Mouse (Mus musculus) brain, embryonic 14.5 days (tissue): ENCODE results near the gene Btbd8. TPM values are rescaled to one million over a fixed set of nuclear protein-coding genes. Genes with fewer than 3 reads are reported as not detected.

Experiments used
- DNase-seq: peaks from one replicate; pipeline ENCODE4 v3.0.0-alpha.2; 2011; ENCODE audit warnings: low read depth
- CTCF ChIP-seq: fragments of 200-500 bp; IDR thresholded peaks from 2 replicates; pipeline ENCODE4 v1.5.1; 2012; ENCODE audit warnings: inconsistent platforms, mild to moderate bottlenecking, moderate library complexity, borderline replicate concordance; ENCODE audit not compliant: insufficient read depth, insufficient read length; ENCODE audit errors: extremely low read depth
- POLR2A ChIP-seq: fragments of 200-500 bp; IDR thresholded peaks from 2 replicates; pipeline ENCODE4 v1.6.1; 2012; ENCODE audit warnings: mild to moderate bottlenecking, inconsistent platforms, borderline replicate concordance; ENCODE audit not compliant: poor library complexity, insufficient read depth, insufficient read length, severe bottlenecking; ENCODE audit errors: extremely low read depth
- polyA plus RNA-seq: library from polyadenylated mRNA; depleted of rRNA; stranded (reverse); fragments of >200 nt; gene quantifications from 2 replicates; pipeline ENCODE4 v1.2.3, GENCODE M21; 2012

The Btbd8 gene
- polyA plus RNA-seq, 1 experiment = 15.2 TPM

DNA sequence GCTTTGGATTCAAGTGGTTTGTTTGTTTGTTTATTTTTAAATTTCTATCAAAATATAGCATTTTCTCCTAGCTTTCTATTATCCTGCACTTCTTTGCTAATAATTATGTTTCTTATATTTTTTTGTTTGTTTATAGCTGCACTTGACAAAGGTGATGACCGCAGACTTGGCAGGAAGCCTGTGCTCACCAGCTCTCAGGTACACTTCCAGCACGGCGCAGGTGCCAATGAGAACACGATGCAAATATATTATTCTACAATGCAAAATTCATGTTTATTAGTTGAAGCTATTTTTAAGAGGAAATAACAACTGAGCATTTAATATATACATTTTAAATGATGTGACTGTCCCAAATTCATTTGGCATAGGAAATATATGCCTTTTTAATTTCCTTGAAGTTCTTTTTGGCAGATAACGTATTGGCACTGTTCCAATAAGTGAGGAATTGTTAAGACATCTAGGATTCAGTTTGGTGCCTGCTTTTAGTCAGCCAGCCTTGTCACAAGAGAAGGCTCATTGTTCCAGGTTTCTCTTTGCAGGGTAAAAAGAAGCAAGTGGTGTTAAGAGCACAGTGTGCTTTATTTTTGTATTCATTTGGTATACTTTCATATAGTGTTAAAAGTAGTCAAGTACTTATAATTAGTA is 62.2 kb downstream of the Btbd8 start:
- TF ChIP-seq CTCF (no peak), POLR2A (no peak)
- peak; percentile 63 for DNase-seq

DNA sequence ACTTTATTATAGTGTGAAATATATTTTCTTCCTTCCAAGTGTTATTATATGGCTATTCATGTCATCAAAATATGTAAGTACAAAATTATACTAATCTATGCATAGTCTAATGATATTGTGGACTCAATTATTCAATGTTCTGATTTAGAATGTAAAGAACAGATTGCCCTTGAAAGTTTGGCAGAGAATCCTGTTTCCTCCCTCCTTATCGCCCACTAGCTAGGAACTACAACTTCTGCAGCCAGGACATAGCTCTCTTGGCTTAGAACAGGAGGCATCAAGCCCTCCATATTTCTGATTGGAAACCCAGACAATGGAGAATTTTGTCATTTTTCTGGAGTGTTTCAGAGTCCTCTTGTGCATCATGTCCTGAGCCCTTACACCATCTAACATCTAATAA is 62.9 kb downstream of the Btbd8 start:
- TF ChIP-seq CTCF (no peak), POLR2A (no peak)
- DNase-seq = peak; percentile 51

DNA sequence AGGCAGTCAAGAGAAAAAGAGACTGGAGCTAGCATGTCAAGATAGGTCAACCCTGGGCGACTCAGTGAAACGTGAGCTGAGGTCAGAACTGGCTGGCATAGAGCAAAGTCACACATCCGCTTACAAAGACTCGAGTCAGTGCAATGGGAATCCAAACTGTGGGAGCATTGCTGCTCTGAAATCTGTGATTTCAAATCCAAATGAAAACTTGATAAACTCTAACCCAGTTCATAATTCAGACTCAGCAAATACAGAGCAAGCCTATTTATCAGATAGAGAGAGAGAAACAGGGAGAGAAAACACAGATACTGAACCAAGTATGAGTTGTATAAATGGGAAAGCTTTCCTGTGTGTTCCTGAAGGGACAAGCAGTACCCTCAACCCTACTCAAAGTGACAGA is 69.5 kb downstream of the Btbd8 start, which contains the start of gene Gm42669:
TSS of gene Gm42669 (plus strand) at position 301 of the 400 bp plus-strand sequence.
- TF ChIP-seq POLR2A (no peak), CTCF (no peak)
- no peak for DNase-seq

DNA sequence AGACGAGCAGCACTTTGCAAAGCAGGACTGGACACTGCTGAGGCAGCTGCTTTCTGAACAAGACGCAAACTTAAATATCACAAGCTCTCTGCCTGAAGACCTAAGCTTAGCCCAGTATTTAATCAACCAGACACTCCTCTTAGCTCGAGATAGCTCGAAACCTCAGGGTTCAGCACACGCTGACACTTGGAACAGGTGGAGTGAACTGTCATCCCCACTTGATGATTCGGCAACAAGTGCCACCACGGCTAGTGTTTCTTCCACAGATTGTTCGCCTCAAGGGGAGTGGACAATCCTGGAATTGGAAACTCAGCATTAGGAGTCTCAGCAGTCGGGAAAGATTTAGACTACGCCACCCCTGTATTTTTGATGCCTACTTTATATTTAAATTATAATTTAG is 72.7 kb downstream of the Btbd8 start:
- no peak for TF ChIP-seq CTCF
- TF ChIP-seq POLR2A = no peak
- DNase-seq = no peak

DNA sequence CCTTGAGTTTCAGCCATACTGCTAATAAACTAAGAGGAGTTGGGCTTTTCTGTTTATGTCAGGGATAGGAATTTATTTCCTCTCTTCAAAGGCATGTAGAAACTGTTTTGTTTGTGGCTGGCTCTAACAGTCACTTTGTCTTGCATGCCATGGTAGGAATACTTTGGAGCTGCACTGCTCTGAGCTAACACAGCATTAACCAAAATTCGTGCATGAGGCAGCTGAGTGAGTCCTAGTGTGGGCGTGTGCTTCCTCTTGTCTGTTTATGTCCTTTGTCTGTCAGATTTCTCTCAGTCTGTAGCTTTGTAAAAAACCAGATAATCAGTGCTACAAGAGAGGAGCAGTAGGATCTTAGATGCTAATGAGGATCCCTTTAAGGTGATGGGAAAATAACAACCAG is 73.5 kb downstream of the Btbd8 start:
- TF ChIP-seq CTCF (no peak), POLR2A (no peak)

DNA sequence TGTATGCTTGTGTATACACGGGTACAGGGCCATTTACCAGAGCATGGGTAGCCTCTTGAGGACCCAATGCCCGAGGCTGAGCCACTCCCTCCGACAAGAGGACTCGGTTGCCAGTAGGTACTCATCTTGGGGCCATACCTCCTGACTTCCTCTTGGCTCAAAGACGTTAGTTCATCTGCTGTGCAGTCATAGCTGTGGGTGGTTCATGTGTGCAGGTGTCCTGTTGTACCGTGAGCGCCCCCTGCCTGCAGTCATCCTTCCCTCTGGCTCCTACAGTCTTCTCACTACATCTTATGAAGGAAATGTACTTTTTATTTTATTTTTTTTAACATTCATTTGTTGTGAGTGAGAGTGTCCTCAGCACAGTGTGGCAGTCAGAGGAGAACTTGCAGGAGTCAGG is 75.8 kb downstream of the Btbd8 start:
- no peak for TF ChIP-seq POLR2A
- peak; percentile 68 for TF ChIP-seq CTCF
- DNase-seq = peak; percentile 69

More for the DNA sequence above, 73.5 kb downstream of the Btbd8 start:
- DNase-seq = no peak

DNA sequence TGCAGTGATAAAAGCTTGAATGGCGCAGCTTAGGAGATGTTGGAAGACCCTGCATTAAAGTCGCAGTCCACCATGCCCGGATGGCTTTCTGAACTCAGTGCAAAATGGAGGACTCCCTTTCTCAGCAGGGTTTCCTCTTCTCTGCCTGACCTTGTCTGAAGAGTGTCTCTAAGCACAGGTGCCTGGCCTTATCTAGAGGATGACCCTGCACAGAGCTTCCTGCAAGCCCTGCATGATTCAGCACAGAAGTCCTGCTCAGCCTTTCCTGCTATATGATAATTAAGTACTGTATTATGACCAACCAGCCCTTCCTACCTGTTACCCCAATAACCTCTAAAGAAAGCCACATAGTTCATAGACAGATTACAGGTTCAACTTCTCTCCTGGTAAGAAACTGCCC is 77.7 kb downstream of the Btbd8 start:
- DNase-seq = no peak
- TF ChIP-seq POLR2A (no peak), CTCF (no peak)

DNA sequence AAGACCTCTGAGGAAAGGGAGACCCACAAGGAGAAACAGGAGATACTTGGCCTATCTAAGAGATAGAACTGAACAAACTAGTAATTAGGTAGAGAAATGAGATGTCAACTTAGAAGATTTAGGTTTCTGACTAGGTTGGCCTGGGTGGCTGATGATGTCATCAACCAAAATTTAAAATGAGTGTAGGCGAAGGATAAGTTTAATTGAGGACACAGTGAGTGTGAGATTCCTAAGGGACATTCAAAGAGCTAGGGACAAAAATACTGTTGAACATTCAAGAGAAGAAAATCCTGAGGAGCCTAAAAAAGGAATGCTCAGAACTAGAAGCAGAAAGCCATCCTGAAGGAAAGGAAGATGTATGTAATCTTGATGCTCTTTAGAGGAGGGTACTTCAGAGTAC is 78.3 kb downstream of the Btbd8 start:
- TF ChIP-seq POLR2A (no peak), CTCF (no peak)
- DNase-seq = no peak

DNA sequence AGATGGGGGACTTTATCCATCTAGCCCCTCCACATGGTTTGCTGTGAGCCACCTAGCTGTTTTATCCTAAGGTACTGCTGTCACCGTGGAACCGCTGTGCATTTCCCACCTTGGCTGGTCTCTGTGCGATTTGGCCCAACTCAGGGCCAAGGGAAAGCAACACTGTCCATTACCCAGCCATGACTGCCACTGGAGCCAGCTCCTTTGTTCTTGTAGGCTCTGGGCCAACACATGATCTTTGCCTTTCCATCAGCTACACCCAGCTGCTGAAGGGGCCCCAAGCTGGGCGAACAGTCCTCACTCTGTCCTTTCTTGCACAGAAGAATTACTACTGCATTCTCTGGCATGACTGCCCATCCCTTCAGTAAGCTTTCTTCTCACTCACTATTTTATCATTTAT is 80.8 kb downstream of the Btbd8 start:
- no peak for TF ChIP-seq POLR2A
- no peak for TF ChIP-seq CTCF
- DNase-seq = peak; percentile 30

DNA sequence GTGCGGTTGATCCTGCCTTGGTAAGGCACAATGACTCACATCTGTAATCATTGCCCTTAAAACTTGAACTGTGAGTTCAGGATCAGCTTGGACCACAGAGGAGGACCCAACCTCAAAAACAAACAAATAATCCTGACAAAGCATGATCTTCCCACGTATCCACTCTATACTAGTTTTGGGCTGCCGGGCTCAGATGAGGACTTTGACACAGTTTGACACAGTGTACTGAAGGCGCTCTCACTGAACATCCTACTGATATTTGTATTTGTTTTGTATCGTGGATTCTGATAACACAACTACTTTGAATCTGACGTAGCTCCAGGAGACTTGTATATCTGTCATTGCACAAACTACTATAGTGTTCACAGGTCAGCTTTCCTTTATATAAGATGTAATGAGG is 83.6 kb downstream of the Btbd8 start:
- no peak for DNase-seq
- no peak for TF ChIP-seq POLR2A
- TF ChIP-seq CTCF = no peak

DNA sequence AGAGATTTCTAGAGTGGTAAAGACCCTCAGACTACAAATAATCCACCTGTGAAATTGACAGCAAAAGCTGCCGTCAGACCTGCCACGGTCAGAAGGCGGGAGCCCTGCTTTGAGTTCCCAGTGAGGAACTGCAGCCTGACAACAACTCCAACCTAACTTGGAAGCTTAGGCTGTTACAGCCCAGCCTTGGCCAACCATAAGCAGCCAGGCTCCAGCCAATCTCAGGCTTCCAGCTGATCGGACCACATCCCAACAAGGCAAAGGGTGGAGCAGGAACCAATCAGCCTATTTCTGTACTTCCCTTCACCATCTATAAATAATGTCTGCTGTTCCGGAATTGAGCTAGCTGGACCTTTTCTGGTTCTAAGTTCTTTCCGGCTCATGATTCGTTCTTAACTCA is 84.1 kb downstream of the Btbd8 start:
- no peak for DNase-seq

DNA sequence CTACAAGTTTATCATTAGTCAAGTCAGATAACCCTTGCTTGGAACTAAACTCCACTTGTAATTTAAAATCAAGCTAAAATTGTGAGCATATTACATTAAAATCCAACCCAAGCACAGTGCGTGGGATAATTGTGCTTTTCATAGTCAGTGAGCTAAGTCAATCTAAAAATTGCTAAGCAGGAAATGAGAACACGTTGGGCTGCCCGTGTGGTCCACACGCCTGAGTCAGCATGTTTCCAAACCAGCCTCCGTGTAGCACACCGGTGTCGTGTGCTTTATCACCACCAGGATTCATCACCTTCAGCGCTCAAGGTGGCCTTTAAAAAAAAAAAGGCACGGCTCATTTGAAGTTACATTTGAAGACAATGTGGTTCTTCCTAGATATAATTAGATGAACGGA is 86.5 kb downstream of the Btbd8 start:
- no peak for DNase-seq
- TF ChIP-seq CTCF = no peak
- no peak for TF ChIP-seq POLR2A

More for the DNA sequence above, 84.1 kb downstream of the Btbd8 start:
- TF ChIP-seq POLR2A = no peak
- no peak for TF ChIP-seq CTCF
